Mouse (Mus musculus): ENCODE data around the gene Aamp.
"Not testable (repeated sequence)": the region's sequence is repeated elsewhere in the genome, so short reads cannot be mapped to it uniquely, and the experiment has no call there.

Aamp gene

GRCm38 (mm10) chr1:74300347-74301110, 16.0 kb upstream of the Aamp start:
- DNase-seq (ENCODE audit: low spot score) = no peak

GRCm38 (mm10) chr1:74298996-74299395, 14.5 kb upstream of the Aamp start:
- no peak for DNase-seq (ENCODE audit: low spot score)

DNA sequence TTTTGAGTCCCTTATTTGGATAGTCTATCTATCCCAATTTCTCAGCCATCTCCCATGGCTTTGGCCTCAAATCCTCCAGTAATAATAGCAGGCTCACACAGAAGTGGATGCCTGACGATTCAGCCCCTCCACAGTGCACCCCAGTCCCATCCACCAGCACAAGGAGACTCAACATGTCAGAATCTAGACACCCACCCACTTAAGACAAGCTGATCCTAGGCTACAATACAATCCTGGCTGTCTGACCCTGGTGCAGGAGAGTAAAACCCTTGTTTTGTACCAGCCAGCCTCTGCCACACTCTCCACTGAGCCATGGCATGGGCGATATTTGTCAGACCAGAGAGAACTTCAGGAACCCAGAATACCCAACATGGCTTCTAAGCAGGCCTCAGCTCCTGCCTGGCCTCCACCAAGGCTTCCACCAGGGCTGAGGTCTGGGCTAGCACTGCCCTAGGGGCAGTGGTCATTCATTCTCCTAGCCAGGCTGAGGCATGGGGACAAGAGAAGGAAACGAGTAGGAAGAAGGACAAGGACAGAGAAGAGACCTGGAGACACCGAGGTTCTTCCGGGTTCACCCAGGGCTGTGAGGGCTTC, 13.7 kb upstream of the Aamp start:
- DNase-seq (ENCODE audit: low spot score) = no peak

DNA sequence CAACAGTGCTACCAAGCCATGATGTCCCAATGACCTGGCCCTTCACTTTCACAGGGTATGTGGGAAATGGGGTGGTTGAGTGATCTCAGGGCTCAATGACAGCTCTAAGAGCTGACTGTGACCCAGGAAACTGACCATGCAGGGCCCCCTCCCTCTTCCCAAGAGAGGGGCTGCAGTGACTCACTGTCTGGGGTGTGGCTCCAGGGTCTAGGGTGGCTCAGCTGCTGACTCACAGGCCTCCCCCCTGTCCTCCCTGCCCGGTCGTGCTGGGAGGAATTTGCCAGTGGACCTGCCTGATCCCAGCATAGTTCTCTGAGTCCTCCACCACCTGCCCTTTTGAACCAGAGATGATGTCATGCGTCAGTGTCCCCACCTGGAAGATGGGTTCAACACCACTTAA, 12.7 kb upstream of the Aamp start:
- DNase-seq (ENCODE audit: low spot score) = no peak

GRCm38 (mm10) chr1:74296477-74296876, 11.9 kb upstream of the Aamp start:
- DNase-seq (ENCODE audit: low spot score) = no peak

DNA sequence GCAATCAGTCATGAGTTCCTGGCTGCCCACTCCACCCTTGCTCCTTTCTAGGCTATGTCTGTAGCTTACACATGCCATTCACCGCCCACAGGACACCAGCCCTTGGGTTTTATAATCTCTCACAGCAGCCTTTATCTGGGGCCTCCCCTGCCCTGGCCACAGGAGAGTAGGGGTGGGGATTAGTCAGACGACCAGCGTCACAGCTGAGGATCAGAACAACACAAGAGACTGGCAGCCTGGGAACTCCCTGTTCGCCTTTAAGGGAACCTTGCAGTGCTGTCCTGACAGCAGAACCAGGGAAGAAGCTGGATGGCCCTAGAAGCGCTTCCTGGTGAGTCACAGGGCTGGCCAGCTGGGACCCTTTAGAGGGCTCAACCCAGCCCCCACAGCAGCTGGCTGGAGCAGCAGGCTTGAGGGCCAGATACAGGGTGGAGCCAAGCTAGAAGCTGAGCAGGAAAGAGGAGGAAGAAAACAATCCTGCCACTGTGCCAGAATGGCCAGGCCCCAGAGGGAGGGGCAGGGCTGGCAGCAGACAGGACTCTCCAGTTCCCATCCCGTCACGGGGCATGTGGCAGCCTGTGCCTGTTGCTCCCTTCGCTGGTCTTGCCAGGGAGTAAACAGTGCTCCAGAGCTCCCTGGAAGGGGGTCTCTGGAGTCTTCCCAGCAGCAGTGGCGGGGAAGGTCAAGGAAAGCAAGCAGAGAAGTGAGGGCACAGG, 11.1 kb upstream of the Aamp start:
- DNase-seq (ENCODE audit: low spot score) = peak; percentile 69

DNA sequence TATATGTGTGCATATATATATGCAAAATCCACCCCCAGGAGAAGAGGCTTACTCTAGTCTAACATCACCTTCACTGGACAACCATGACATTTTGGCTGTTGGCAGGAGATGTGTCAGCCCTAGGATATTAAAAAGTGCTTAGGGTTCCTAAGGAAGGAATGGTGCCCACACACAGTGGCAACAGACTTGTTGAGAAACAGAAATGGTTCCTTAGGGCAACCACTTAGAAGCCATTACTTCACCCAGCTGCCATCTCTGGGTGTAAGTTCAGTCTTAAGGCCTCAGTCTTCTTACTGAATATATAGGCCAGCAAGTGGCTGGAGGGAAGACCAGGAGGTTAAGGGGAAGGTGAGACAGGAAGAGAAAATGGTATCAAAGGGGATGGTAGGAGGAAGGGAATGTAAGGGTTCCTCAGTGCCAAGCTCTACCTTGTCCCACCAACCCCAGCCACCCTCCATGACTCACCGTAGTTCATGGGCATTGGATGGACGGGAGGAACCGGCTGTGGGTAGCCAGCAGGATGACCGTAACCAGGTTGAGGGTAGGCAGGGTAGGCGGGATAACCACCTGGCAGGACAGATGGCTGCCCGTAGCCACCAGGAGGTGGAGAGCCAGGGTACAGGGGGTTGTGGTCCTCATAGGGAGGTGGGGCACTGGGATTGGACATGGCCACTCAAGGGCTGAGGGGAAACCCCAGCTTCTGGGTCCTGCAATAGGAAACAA, 10.4 kb upstream of the Aamp start:
- no peak for DNase-seq (ENCODE audit: low spot score)

DNA sequence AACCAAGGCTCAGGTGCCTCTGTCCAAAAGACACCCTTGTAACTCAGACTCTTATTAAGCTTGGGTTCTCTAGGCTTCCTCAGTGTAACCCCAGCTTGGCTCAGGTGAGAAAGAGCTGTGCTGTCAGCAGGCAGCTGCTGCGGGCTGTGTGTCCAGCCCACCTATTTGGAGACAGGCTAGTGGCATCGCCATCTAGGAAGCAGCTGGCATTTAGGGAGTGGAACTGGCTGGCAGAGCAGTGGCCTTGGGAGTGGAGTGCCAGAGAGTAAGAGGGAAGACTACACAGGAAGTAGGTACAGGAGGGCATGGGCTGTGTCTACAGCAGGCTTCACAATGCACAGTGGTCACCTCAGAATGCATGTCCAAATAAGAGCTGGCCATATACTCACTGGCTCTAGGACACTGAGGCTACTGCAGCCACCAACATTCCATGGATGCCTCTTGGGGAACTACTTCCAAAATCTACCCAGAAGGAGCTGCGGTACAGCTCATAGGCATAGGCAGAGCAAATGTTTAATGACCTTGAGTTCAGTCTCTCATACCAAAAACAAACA, 9.6 kb upstream of the Aamp start:
- no peak for DNase-seq (ENCODE audit: low spot score)

GRCm38 (mm10) chr1:74293306-74293960, 8.9 kb upstream of the Aamp start:
- no peak for DNase-seq (ENCODE audit: low spot score)

- no peak for DNase-seq (ENCODE audit: low spot score)
Measured at GRCm38 (mm10) chr1:74292331-74293020, 7.9 kb upstream of the Aamp start.

GRCm38 (mm10) chr1:74290141-74290540, 5.6 kb upstream of the Aamp start:
- DNase-seq (ENCODE audit: low spot score) = no peak

DNA sequence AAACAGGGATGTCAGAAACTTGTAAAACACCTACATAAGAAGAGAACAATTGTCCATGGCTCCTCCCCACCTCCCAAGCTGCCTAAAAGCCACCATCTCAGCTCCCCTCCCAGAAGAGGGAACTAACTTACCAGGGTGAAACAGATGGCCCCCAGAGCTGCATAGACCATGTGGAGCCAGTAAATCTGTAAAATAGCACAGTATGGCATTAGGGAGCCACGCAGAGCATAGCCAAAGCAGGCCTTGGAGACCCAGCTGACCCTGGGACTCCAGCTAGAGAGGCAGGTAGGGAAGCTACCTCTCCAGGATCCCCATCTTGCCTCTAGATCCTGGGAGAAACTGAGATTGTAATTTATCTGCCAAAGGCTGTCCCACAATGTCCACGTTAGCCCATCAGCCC, 5.2 kb upstream of the Aamp start:
- no peak for DNase-seq (ENCODE audit: low spot score)

- DNase-seq (ENCODE audit: low spot score) = no peak
Measured at GRCm38 (mm10) chr1:74289248-74289647, 4.7 kb upstream of the Aamp start.

- DNase-seq (ENCODE audit: low spot score) = no peak
Measured at GRCm38 (mm10) chr1:74288327-74288726, 3.8 kb upstream of the Aamp start.

GRCm38 (mm10) chr1:74286869-74287607, 2.5 kb upstream of the Aamp start:
- not testable (repeated sequence) for DNase-seq (ENCODE audit: low spot score)

DNA sequence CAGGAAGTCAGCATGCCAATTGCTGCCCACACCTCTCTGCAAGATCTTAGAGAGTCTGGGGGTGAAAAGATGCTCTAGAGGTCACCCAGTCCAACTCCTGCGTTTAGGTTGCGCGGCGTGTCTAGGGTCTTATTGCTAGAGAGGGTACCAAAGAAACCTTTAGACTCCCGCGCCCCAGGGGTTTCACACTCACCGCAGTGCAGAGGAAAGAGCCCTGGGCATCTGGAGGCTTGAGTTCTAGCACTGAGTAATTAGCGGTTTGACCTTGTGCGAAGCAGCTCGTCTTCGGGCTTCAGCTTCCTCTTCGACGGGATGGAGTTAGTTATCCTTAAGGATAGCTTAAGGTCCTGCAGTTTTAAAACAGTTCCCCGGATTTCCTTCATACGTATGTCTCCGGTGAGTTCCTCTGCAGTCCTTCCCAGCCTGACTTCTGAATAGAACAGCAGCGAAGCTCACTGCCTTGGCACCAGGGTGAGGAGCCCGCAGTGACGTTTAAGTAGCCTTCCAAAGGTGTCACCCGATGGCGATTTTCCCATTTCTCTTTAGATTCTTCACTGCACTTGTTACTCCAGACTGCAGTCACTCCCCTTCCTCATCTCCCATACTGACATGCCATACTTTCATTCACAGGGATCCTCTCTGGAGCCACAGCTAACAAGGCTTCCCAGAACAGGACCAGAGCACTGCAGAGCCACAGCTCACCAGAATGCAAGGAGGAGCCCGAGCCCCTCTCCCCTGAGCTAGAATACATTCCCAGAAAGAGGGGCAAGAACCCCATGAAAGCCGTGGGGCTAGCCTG, 873 bp upstream of the Aamp start:
- no peak for DNase-seq (ENCODE audit: low spot score)

DNA sequence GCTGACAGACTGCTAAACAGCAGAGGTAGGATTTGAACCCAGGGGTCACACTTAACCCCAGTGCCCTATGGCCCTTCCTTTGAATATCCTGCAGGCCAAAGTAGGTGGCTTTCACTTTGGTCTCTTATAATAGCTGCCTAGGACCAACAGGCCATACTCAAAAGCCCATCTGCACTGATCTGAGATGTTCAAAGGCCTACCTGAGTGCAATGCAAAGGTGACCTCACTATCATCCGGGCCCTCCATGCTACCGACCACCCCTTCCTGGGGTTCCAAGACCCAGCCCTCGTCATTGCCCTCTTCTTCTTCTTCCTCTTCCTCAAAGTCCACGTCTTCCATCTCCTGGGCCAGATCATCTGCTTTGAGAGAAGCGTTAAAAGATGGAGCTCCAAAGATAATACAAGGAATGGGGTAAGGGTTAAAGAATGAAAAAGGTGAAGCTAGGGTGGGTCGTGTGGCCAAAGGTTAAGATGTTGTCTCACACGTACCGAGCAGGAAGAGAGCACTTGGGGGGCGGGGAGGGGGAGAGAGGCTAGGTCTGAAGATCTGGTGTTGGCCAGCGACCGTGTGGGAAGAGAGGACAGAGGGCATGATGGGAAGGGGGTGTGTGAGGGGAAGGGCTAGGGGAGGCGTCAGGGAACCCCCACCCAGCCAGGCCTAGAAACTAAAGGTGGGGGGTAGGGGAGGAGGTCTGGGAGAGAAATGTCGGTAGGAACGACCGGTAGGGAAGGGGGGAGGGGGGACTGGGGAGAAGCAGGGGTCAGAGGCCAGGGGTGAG, 663 bp downstream of the Aamp start:
- DNase-seq (ENCODE audit: low spot score) = no peak

DNA sequence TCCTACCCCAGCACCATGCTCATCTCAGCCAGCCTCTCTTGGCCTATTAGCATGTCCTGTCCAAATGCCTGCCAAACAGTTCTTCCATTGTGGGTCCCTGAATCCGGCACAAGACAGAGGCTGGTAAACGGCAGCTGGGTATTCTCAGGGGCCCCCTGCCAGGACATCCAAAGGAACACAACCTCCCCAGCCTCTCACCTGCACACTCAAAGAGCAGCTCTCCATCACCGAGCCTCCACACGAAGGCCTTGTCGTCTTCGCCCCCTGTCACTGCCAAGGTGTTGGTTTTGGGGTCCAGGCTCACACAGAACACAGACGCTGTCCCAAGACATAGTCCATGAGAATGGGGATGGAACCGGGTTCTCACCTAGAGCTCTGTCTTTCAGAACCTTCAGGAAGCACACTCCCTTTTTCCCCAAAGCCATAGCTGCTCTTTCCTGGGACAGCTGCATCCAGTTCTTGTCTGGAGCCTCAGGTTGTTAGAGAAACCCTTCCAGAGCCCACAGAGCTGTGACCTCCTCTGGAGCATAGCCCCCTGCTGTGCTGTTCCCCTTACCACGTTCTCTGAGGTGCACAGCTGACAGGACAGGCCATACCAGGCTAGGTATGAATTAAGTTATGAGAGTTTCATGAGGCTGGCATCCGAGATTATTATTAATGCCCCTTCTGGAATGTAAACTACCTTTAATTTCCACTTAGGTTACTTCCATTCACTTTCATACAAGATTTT, 1.5 kb downstream of the Aamp start:
- DNase-seq (ENCODE audit: low spot score) = no peak

Data from ovary, postnatal 10 days (tissue).